Mouse (Mus musculus) thymus, postnatal 10 days (tissue): ENCODE data around the gene Rbms3.

Experiments used
- DNase-seq, 2 experiments: peaks; one replicate each; pipeline ENCODE4 v3.0.0; 2021; ENCODE audit warnings: low spot score in 2 of 2

The Rbms3 gene

GRCm38 (mm10) chr9:117629771-117630170 is at the start of gene Rbms3:
Gene Rbms3, minus strand, starts transcription at chr9:117629913.
- no peak for DNase-seq

GRCm38 (mm10) chr9:117673311-117673710 is 43.6 kb upstream of the Rbms3 start:
- no peak for DNase-seq

- DNase-seq = no peak
These were observed 24.9 kb upstream of the Rbms3 start for GRCm38 (mm10) chr9:117654626-117655025.

- no peak for DNase-seq
These were observed 23.9 kb upstream of the Rbms3 start for GRCm38 (mm10) chr9:117653641-117654040.

GRCm38 (mm10) chr9:117646131-117646530 is 16.4 kb upstream of the Rbms3 start:
- DNase-seq = no peak

GRCm38 (mm10) chr9:117641090-117641782 is 11.5 kb upstream of the Rbms3 start:
- no peak for DNase-seq

GRCm38 (mm10) chr9:117638623-117639185 is 9.0 kb upstream of the Rbms3 start:
- no peak for DNase-seq

- DNase-seq = no peak
These were observed 6.8 kb upstream of the Rbms3 start for GRCm38 (mm10) chr9:117636492-117636891.

- DNase-seq = no peak
These were observed 2.5 kb downstream of the Rbms3 start for GRCm38 (mm10) chr9:117627173-117627572.

GRCm38 (mm10) chr9:117600781-117601180 is 28.9 kb downstream of the Rbms3 start:
- no peak for DNase-seq

- DNase-seq = no peak
These were observed 30.4 kb downstream of the Rbms3 start for GRCm38 (mm10) chr9:117599341-117599740.

- DNase-seq = no peak
These were observed 33.6 kb downstream of the Rbms3 start for GRCm38 (mm10) chr9:117596162-117596561.

- DNase-seq = no peak
These were observed 44.4 kb downstream of the Rbms3 start for GRCm38 (mm10) chr9:117585345-117585744.

- no peak for DNase-seq
These were observed 46.1 kb downstream of the Rbms3 start for GRCm38 (mm10) chr9:117583638-117584037.

GRCm38 (mm10) chr9:117582591-117582990 is 47.1 kb downstream of the Rbms3 start:
- DNase-seq = no peak

GRCm38 (mm10) chr9:117571186-117571855 is 58.4 kb downstream of the Rbms3 start:
- DNase-seq = no peak

GRCm38 (mm10) chr9:117570240-117570821 is 59.4 kb downstream of the Rbms3 start:
- DNase-seq = no peak

GRCm38 (mm10) chr9:117566293-117566692 is 63.4 kb downstream of the Rbms3 start:
- DNase-seq = no peak

- no peak for DNase-seq
These were observed 71.2 kb downstream of the Rbms3 start for GRCm38 (mm10) chr9:117558562-117558961.

GRCm38 (mm10) chr9:117554356-117554755 is 75.4 kb downstream of the Rbms3 start:
- DNase-seq = no peak

GRCm38 (mm10) chr9:117529281-117529680 is 100.4 kb downstream of the Rbms3 start:
- no peak for DNase-seq

- no peak for DNase-seq
These were observed 120.8 kb downstream of the Rbms3 start for GRCm38 (mm10) chr9:117508941-117509340.

GRCm38 (mm10) chr9:117491866-117492265 is 137.8 kb downstream of the Rbms3 start:
- no peak for DNase-seq
